Mouse (Mus musculus) heart, postnatal 4 days (tissue): Measurements from ENCODE around the gene Lcn9. TPM values are rescaled to one million over a fixed set of nuclear protein-coding genes. Genes with fewer than 3 reads are reported as not detected.
"Not testable (repeated sequence)": the region's sequence is repeated elsewhere in the genome, so short reads cannot be mapped to it uniquely, and the experiment has no call there.

Source experiments
- DNase-seq: peaks from one replicate; pipeline ENCODE4 v3.0.0; 2021
- total RNA-seq, 2 experiments: library from RNA; stranded (reverse); gene quantifications; 2 replicates each; pipeline ENCODE4 v1.2.3; 2021

The Lcn9 gene
- total RNA-seq = not detected

DNA sequence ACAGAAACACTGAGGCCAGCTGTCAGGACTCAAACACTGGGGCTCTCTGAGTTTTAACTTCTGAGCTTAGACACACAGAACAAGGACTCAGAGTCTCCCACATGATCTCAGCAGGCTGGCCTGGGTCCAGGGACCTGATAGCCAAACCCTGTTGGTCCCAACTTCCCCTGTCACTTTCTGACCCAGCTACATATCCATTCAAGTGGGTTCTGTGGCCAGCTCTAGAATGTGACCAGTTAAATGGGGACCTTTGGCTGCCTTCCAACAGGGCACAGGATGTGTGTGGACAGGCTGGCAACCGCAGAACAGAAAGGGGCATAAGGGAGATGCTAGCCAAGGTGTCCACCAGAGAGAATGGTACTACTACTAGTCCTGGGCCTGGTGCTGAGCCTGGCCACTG, at the start of gene Lcn9:
Gene Lcn9, plus strand, starts transcription at position 348 of the 400 bp plus-strand sequence.
- DNase-seq = peak; percentile 53

DNA sequence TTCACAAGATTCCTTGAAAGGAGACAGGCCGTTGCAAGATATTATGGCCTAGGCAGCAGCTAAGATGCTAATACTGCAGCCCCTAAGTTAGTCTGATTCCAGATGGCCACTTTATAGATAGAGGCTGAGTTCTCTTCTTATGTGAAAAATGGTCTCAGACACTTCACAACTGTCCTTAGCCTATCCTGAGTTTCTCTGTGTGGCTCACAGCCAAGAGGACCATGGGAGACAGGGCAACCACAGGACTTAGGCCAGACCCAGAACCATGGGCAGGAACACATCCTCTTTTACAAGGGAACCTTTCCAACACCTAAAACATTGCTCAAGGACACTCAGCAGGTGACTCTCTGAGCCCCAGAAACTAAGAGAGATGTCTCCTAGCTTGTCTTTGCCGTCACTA, 49.4 kb upstream of the Lcn9 start:
- DNase-seq = no peak

GRCm38 (mm10) chr2:25774640-25775039, 48.3 kb upstream of the Lcn9 start:
- DNase-seq = no peak

- no peak for DNase-seq
Observed at GRCm38 (mm10) chr2:25775991-25776390, 47.0 kb upstream of the Lcn9 start.

DNA sequence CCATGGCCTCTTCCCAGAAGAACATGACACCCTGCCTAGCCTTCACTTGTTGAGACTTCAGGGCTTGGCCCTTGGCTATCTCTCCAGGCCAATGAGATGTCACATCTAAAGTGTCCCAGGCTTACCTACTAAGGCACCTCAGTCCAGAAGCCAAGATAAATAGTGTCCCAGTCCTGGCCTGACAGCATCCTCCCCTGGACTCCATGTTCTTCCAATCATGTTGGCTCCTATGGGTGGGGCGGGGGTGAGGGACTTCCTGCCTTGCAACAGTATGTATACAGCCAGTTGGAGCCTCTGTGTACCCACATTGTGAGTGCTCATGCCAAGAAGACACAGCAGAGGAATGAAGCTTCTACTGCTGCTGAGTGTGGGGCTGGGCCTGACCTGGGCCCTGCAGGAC, 46.2 kb upstream of the Lcn9 start, which contains the start of gene Lcn11:
Gene Lcn11, plus strand, starts transcription at position 301 of the 400 bp plus-strand sequence.
- DNase-seq = no peak

DNA sequence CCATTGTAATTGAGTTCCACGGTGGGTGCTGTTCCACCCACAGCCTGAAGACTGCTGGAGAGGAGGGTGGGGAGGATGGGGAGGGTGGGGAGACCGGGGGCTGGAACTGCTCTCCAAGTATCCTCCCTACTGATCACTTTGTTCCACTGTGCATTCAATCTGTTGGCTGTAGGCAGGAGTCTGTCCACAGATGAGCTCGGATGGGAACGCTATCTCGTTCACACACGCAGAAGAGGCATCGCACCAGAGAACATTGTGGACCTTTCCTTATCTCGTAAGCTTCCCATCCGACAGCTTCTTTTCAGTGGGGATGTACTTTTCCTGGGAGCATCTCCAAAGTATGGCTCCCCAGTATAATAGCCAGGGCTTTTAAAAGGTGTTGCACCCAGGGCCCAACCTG, 43.9 kb upstream of the Lcn9 start:
- no peak for DNase-seq

- no peak for DNase-seq
Observed at GRCm38 (mm10) chr2:25780921-25781320, 42.0 kb upstream of the Lcn9 start.

GRCm38 (mm10) chr2:25781957-25782356, 41.0 kb upstream of the Lcn9 start, which contains the start of gene Gm13539:
Gene Gm13539, plus strand, starts transcription at chr2:25782257.
- DNase-seq = no peak

GRCm38 (mm10) chr2:25785573-25786322, 37.2 kb upstream of the Lcn9 start:
- DNase-seq = no peak

DNA sequence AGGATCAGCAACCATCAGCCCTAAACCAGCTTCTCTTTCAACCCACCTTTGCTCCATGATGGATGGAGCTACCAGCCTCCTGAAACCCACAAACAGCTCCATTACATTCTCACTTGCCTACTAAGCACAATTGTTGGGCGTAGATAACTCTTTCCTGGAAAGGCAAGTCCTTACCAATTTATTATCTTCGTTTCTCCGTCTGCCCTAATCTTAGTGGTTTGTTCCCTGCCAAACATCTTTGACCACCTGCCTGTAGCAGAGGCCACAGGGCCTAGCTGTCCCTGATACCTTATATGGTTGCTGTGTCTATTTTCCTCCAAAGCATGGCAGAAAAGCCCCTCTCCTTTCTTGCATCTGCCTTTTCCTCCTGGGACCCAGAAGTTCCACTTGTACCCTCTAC, 33.9 kb upstream of the Lcn9 start:
- DNase-seq = no peak

- peak; percentile 27 for DNase-seq
Observed at GRCm38 (mm10) chr2:25797635-25798034, 25.3 kb upstream of the Lcn9 start.

- DNase-seq = peak; percentile 13
Observed at GRCm38 (mm10) chr2:25798065-25798464, 24.9 kb upstream of the Lcn9 start.

DNA sequence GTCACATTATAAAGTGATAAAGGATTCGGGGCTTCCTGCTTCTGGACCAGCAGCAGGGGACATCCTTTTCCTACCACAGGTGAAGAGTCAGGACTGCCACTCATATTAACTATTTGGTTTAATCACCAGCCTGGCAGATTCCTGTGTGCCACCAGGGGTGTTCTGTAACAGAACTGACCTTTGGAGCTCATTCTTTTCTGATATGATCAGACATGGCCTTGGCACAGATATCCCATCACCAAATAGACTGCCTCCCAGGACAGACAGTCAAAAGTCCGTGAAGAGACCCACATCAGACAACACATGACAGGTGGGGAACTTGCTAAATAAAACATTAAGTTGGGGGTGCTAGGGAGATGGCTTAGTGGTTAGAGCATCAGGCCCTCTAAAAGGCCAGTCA, 11.2 kb upstream of the Lcn9 start:
- DNase-seq = no peak

DNA sequence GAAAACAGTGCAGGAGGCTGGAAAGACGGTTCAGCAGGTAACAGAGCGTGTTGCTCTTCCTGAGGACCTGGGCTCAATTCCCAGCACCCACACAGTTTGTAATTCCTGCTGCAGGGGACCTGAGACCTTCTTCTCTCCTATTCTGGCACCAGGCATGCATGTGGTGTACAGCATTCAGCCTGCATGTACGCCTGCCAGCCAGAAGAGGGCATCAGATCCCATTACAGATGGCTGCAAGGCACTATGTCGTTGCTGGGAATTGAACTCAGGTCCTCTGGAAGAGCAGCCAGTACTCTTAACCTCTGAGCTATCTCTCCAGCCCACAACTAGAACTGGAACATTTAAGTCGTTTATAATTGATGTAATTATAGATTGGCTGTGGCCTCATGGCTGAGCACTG, 9.6 kb upstream of the Lcn9 start:
- DNase-seq = no peak

- DNase-seq = not testable (repeated sequence)
Observed at GRCm38 (mm10) chr2:25815748-25816147, 7.2 kb upstream of the Lcn9 start, which contains the start of gene Glt6d1. Gene Glt6d1, minus strand, starts transcription at chr2:25815848.

- no peak for DNase-seq
Observed at GRCm38 (mm10) chr2:25824751-25825150, 1.8 kb downstream of the Lcn9 start.

DNA sequence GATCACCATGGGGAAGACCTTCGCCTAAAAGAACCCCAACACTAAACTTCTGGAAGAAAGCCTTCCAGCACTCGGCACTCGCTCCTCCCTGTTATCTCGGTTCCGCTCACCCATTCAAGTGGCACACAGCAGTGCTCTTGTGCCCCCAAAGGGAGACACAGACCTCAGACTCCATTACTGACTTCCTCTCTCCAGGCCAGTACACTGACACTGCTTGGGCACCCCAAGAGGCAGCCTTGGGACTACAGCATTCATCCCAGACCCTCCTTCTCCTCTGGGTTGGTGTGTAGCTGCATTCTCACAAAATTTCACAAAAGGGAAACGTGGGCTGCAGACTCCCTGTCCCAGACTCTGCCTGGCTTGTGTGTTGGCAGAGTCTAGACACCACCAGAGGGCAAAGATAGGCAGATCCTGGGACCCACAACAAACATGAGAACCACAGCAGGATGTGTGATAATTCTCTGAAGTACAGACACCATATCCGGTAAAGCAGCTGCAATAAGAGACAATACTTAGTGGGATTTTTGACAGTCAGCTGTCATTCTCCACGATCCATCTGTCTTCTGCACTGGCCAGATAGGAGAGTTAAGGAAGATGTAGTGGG, 5.5 kb downstream of the Lcn9 start:
- DNase-seq = no peak

- no peak for DNase-seq
Observed at GRCm38 (mm10) chr2:25830786-25831185, 7.8 kb downstream of the Lcn9 start.

DNA sequence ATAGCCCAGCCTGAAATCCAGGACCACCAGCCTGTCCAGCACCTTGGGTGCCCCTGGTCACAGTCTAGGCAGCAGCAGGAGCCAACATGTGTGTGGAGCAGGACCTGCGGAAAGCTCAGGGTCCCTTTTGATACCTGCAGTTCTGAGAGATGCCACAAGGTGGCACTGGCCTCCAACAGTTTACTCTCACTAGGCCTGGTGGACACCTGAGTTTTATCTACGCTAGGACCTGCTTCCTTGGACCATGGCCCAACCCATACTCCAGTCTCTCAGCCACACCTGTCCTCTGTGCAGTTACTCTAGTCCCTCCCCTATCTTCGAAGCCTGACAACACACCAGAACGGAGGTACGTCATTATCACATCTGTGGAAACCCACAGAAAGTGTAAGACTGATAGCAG, 13.3 kb downstream of the Lcn9 start:
- DNase-seq = peak; percentile 82

- DNase-seq = no peak
Observed at GRCm38 (mm10) chr2:25842161-25842560, 19.2 kb downstream of the Lcn9 start.

- no peak for DNase-seq
Observed at GRCm38 (mm10) chr2:25842758-25843157, 19.8 kb downstream of the Lcn9 start.

DNA sequence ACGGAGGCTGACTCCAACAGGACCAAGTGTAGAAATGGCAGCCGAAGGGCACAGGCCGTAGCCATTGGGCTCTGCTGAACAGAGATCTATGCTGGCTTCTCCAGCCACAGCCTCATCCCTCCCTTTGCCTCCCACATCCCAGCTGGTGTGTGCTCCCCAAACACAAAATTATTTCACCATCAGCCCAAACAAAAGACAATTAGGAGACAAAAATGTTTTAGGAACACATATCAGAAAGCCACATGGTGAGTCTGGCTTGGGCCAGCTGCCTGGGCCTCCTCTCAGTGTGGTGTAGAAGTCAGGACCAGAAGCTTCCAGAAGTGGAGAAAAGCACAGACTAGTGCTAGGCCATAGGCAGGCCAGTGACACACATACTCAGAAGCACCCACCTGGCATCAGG, 21.1 kb downstream of the Lcn9 start:
- DNase-seq = no peak

GRCm38 (mm10) chr2:25846516-25846915, 23.6 kb downstream of the Lcn9 start:
- no peak for DNase-seq

GRCm38 (mm10) chr2:25847226-25847625, 24.3 kb downstream of the Lcn9 start, which contains the start of gene Sohlh1:
Gene Sohlh1, minus strand, starts transcription at chr2:25847248.
- DNase-seq = no peak
